Mouse (Mus musculus): ENCODE measurements around the gene Sp2.

DNA sequence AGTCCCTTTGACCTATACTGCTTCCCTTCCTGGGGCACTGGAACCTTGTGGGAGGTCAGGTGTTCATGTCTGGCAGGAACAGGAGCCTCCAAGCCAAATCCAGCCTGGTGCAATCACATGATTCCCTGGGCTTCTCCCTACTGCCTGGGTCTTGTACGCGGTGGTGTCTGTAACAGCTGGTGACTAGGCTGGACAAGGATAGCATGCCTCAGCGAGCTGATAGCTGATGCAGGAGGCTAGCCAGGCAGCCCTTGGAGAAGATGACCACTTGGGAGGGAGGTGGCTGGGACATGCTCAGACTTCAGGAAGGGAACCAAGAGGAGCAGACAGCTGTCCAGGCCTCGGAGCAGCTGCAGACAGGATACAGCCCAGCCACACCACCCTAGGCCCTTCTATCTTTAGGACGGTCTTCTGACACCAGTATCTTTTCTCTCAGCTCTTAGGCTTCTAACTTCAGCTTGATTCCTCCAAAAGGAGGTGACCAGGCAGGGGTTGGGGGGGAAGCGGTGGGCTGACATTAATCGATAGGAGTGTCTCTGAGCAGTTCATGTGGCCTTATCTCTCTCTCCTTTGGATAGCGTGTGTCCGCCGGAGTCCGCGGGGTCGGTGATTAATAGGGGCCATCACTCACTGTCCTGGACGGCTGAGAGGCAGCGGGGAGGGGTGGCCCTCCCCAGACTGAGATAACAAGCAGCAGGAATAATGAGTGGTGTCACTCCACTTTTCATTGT, 76.2 kb downstream of the Sp2 start:
- TF ChIP-seq CTCF (IDR thresholded peaks at IDR 0.05; ENCODE audit: low read depth) (no peak), EP300 (optimal IDR thresholded peaks at IDR 0.05) (no peak)

Measured in stomach, postnatal 0 days (tissue).